Mouse (Mus musculus) C2C12 (cell line): ENCODE measurements around the gene Ccdc130. TPM values are rescaled to one million over a fixed set of nuclear protein-coding genes. Genes with fewer than 3 reads are reported as not detected.
A peak's percentile ranks its signal among the peaks of the same experiment; 100 is the strongest.

Experiments
- H3K27me3 ChIP-seq: one replicate; pipeline ENCODE4 v1.6.1; 2011; ENCODE audit not compliant: control insufficient read depth, insufficient read depth, insufficient read length
- H3K36me3 ChIP-seq: one replicate; pipeline ENCODE4 v1.6.1; 2011; ENCODE audit not compliant: control insufficient read depth, insufficient read depth
- H3K4me3 ChIP-seq: one replicate; pipeline ENCODE4 v1.5.1; 2011; ENCODE audit warnings: mild to moderate bottlenecking, control low read depth; ENCODE audit not compliant: poor library complexity, insufficient read depth, severe bottlenecking
- H3K79me2 ChIP-seq: one replicate; pipeline ENCODE4 v1.6.1; 2011; ENCODE audit not compliant: control insufficient read depth, insufficient read depth
- H3K79me3 ChIP-seq: one replicate; pipeline ENCODE4 v1.6.1; 2011; ENCODE audit warnings: low read depth, control low read depth
- H3ac ChIP-seq: one replicate; pipeline ENCODE3; 2011; ENCODE audit warnings: low read depth; ENCODE audit not compliant: control insufficient read depth, insufficient read length
- CEBPB ChIP-seq: IDR thresholded peaks from one replicate; pipeline ENCODE4 v1.6.1; 2011; ENCODE audit warnings: low read depth, mild to moderate bottlenecking, control low read depth, moderate library complexity
- CTCF ChIP-seq: IDR thresholded peaks from one replicate; pipeline ENCODE4 v1.5.1; 2011; ENCODE audit not compliant: control insufficient read depth, insufficient read depth, insufficient read length
- FOSL1 ChIP-seq: IDR thresholded peaks from one replicate; pipeline ENCODE4 v1.8.0; 2011; ENCODE audit warnings: mild to moderate bottlenecking, low read length; ENCODE audit not compliant: poor library complexity, insufficient read depth, severe bottlenecking
- MAX ChIP-seq: IDR thresholded peaks from one replicate; pipeline ENCODE4 v1.6.1; 2011; ENCODE audit warnings: mild to moderate bottlenecking, control low read depth
- MYOD1 ChIP-seq: IDR thresholded peaks from one replicate; pipeline ENCODE4 v1.6.1; 2011; ENCODE audit warnings: low read depth; ENCODE audit not compliant: control insufficient read depth, insufficient read length
- MYOG ChIP-seq: IDR thresholded peaks from one replicate; pipeline ENCODE4 v1.6.1; 2011; ENCODE audit not compliant: control insufficient read depth, insufficient read length; ENCODE audit errors: extremely low read depth
- USF1 ChIP-seq: IDR thresholded peaks from one replicate; pipeline ENCODE4 v1.6.1; 2011; ENCODE audit warnings: low read depth, mild to moderate bottlenecking, control low read depth, moderate library complexity
- polyA plus RNA-seq: library from polyadenylated mRNA; unstranded; fragments of >200 nt; fragmentation: generic; extraction: Trizol; gene quantifications from one replicate; pipeline ENCODE4 v1.2.1, GENCODE M21; 2012; ENCODE audit warnings: missing spikeins

Gene Ccdc130
- polyA plus RNA-seq, 1 experiment, result 16.1 TPM

DNA sequence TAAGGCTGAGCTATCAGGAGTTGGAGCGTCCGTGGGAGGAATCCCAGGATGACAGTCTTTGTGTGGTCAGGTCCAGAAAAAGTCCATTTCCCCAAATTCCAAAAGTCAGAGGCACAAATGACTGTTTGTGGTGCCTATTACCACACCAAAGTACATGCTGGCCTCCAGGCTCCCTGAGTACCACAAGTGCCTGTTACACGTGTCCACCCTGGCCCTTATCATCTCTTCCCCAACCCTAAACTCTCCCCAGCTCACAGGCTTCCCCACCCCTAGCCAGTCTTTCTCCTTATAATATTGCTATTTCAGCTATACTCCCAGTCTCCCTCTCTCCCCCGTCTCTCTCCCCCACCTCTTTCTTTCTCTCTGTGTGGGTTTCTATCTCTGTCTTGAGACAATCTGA is 2.1 kb upstream of the Ccdc130 start:
- no peak overlapping the region for H3ac ChIP-seq
- no peak overlapping the region for H3K4me3 ChIP-seq
- peaks cover 12% of the 10 kb centered on the region for H3K79me2 ChIP-seq
- H3K27me3 ChIP-seq, result no peaks in the 10 kb centered on the region
- TF ChIP-seq MYOG (no peak), USF1 (no peak)
- peaks cover 3% of the 10 kb centered on the region for H3K79me3 ChIP-seq
- H3K36me3 ChIP-seq, result no peaks in the 10 kb centered on the region

DNA sequence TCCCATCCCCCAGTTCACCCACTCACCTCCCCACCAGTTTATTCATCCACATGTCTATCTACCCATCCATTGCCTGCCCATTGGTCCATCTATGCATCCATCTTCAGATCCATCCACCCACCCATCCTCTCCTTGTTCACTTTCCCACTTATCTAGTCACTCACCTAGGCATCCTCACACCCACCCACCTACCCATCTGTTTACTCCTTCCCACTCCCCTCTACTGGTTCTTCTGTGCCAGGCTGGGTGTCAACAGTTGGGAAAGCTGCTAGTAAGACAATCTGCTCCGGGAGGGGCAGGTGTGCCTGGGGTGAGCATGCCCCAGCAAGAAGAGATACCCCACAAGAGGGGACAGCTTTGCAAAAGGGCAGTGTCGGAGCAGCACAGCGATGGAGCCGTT is 9.1 kb downstream of the Ccdc130 start:
- Histone ChIP-seq H3K36me3 (peaks cover 39% of the 10 kb centered on the region), H3ac (no peak overlapping the region), H3K27me3 (no peaks in the 10 kb centered on the region), H3K79me2 (peaks cover 11% of the 10 kb centered on the region), H3K4me3 (no peak overlapping the region), H3K79me3 (peaks cover 6% of the 10 kb centered on the region)
- TF ChIP-seq USF1 (no peak), CEBPB (no peak), MYOD1 (no peak), CTCF (no peak), MAX (no peak), FOSL1 (no peak)

DNA sequence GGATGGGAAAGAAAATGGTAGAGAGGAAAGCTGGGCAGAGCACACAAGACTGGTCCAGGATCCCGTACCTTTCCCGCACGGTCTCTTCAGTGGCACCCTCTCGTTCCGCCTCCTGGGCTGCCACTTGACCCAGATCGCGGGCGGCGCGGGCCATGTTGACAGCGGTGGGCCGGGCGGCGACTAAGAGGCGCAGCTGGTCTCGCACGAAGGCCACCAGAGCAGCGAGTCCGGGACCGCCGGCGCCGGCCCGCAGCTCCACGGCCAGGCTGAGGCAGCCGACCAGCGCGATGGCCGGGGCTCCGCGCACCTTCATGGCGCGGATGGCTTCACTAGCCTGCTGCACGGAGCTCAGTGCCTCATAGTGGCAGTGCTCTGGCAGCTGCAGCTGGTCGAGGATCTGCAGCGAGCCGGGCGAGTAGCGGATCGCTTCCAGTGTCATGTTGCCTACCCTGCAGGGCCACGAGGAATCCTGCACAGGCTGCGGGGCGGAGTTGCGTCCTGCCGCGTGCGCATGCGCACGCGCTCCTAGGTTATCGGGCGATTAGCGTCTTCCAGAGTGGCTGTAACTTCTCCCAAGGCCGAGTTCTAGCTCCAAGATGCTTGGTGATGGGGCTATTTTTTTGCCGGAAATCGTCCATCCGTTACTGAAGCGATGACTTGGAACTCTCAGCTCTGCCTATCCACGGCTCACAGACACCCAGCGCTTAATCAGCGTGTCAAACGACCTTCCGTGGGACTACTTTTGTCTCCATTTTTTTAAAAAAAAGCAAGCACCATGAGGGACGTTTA is 13.2 kb downstream of the Ccdc130 start, which contains the start of gene Mri1:
TSS of gene Mri1 (minus strand) at position 505 of the 789 bp plus-strand sequence.
- peaks cover 26% of the 10 kb centered on the region for H3K79me2 ChIP-seq
- H3K4me3 ChIP-seq, result peak within 1 kb of the TSS; percentile 50
- TF ChIP-seq CEBPB, result no peak
- TF ChIP-seq MAX, result peak; percentile 92
- H3K27me3 ChIP-seq, result no peaks in the 10 kb centered on the region
- H3K79me3 ChIP-seq, result peaks cover 14% of the 10 kb centered on the region
- peaks cover 57% of the 10 kb centered on the region for H3K36me3 ChIP-seq
- peak within 1 kb of the TSS; percentile 95 for H3ac ChIP-seq

DNA sequence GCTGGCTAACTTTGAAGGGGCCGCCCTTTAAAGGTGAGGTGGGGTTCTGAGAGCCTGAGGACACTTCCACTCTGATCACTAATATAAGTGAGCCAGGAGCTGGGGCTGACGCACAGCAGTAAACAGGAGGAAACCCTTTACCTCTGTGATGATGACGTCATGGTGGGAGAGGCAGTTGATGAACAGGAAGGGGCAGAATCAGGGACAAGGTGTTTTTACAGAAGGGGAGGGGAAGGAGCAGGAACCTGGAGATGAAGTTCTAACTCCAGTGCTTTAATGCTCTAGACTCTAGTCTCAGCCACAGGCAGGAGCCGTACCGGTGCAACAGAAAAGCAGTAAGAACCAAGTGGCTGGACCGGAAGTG is 13.7 kb downstream of the Ccdc130 start:
- peak overlapping the region; percentile 50 for H3K4me3 ChIP-seq
- H3K27me3 ChIP-seq, result no peaks in the 10 kb centered on the region
- H3K36me3 ChIP-seq, result peaks cover 57% of the 10 kb centered on the region
- peak overlapping the region; percentile 95 for H3ac ChIP-seq
- peaks cover 26% of the 10 kb centered on the region for H3K79me2 ChIP-seq
- no peak for TF ChIP-seq CTCF
- no peak for TF ChIP-seq MAX
- TF ChIP-seq MYOG, result no peak
- peaks cover 14% of the 10 kb centered on the region for H3K79me3 ChIP-seq

DNA sequence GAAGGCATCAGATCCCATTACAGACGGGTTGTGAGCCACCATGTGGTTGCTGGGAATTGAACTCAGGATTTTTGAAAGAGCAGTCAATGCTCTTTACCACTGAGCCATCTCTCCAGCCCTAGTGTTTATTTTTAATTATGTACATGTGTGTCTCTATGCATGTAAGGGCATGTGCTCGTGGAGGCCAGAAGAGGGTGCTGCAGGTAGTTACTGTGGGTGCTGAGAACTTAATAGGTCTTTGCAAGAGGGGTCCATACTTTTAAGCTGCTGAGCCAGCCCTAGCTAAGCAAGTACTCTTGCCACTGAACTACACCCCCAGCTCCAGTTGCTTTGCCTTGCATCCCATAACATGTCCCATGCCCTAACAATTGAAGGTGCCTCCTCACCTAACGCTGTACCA is 14.3 kb downstream of the Ccdc130 start:
- Histone ChIP-seq H3K79me2 (peaks cover 26% of the 10 kb centered on the region), H3K36me3 (peaks cover 60% of the 10 kb centered on the region)

DNA sequence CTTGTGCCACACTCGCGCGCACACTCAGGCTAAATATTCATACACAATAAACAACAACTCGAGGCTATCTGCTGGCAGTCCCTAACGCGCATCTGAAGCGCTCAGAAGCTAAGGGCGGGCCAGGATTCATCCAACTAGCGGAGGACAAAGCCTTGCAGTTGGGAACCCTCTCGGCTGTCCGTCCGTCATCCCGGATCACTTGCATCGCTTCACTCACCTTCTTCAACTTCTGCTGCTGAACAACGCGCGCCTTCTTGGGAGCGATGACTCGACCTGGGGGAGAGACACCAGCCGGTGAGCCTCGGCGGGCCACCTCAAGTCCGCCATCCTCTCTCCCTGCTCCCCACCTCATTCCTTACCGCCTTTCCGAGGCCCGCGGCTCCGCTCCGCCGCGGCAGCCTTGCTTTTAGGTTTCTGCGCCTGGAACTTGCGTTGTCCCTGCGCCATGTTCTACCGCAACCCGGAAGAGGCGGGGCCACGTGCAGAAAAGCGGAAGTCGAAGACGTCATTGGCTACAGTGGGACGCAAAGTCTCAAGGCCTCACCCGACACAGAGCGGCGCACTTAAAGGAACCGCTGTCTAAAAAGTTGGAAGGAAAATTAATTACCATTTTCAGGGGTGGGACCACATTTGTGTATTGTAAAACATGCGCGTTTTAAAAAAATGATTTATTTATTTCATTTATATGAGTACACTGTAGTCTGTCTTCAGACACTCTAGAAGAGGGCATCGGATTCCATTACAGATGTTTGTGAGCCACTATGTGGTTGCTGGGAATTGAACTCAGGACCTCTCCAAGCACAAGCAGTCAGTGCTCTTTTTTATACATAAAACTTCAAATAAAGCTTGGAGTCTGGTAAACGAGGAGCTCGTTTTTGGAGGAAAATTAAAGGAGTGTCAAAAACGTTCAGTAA is 20.7 kb downstream of the Ccdc130 start, which contains the start of gene D8Ertd738e:
TSS of gene D8Ertd738e (minus strand) at position 463 of the 914 bp plus-strand sequence.
- Histone ChIP-seq H3K36me3 (peaks cover 58% of the 10 kb centered on the region), H3K4me3 (peak within 1 kb of the TSS; percentile 85), H3K79me2 (peaks cover 32% of the 10 kb centered on the region), H3K27me3 (no peaks in the 10 kb centered on the region), H3ac (peak within 1 kb of the TSS; percentile 86), H3K79me3 (peaks cover 21% of the 10 kb centered on the region)
- TF ChIP-seq USF1, result peak; percentile 84
- TF ChIP-seq MYOG, result no peak
- peak; percentile 92 for TF ChIP-seq MAX
- no peak for TF ChIP-seq FOSL1
- TF ChIP-seq CEBPB, result no peak
- no peak for TF ChIP-seq MYOD1
- TF ChIP-seq CTCF, result no peak

More for the DNA sequence above, 14.3 kb downstream of the Ccdc130 start:
- Histone ChIP-seq H3K27me3 (no peaks in the 10 kb centered on the region), H3ac (no peak overlapping the region), H3K4me3 (no peak overlapping the region), H3K79me3 (peaks cover 14% of the 10 kb centered on the region)
- no peak for TF ChIP-seq CTCF
- no peak for TF ChIP-seq MYOD1
- no peak for TF ChIP-seq USF1
- TF ChIP-seq FOSL1, result no peak
- no peak for TF ChIP-seq MAX
- no peak for TF ChIP-seq MYOG
- no peak for TF ChIP-seq CEBPB
